Mouse (Mus musculus) forebrain, embryonic 16.5 days (tissue): ENCODE measurements at regions not wholly inside any gene's neighbourhood (a gene's known extent, or its start where the extent isn't known, plus 50 kb on each side); places are given as distances from the start of the nearest gene placed in this dataset.

Experiments
- ATAC-seq: fragments of 200-750 bp; cut with Nextera tagmentation; 2 replicates; pipeline ENCODE4 v1.8.0; 2017; ENCODE audit warnings: mild to moderate bottlenecking, moderate library complexity
- H3K27ac ChIP-seq: fragments of 300-500 bp; sonication (generic); 2 replicates; pipeline ENCODE4 v1.5.1; 2014; ENCODE audit warnings: low read length, control low read depth
- H3K27me3 ChIP-seq: fragments of 300-500 bp; sonication (generic); replicated peaks from 2 replicates; pipeline ENCODE4 v1.6.1; 2014; ENCODE audit warnings: low read length; ENCODE audit not compliant: control insufficient read depth, insufficient read depth
- H3K36me3 ChIP-seq: fragments of 300-500 bp; sonication (generic); 2 replicates; pipeline ENCODE4 v1.6.1; 2014; ENCODE audit not compliant: control insufficient read depth, insufficient read depth
- H3K4me1 ChIP-seq: fragments of 300-500 bp; sonication (generic); replicated peaks from 2 replicates; pipeline ENCODE4 v1.6.1; 2014; ENCODE audit warnings: low read length; ENCODE audit not compliant: control insufficient read depth, insufficient read depth
- H3K4me2 ChIP-seq: fragments of 300-500 bp; sonication (generic); 2 replicates; pipeline ENCODE4 v1.6.1; 2014; ENCODE audit warnings: mild to moderate bottlenecking, low read length, control low read depth
- H3K4me3 ChIP-seq: fragments of 300-500 bp; sonication (generic); replicated peaks from 2 replicates; pipeline ENCODE4 v1.5.1; 2014; ENCODE audit warnings: mild to moderate bottlenecking, low read length, control low read depth
- H3K9ac ChIP-seq: fragments of 300-500 bp; sonication (generic); replicated peaks from 2 replicates; pipeline ENCODE4 v1.6.1; 2014; ENCODE audit warnings: low read depth, low read length, control low read depth
- H3K9me3 ChIP-seq: fragments of 300-500 bp; sonication (generic); 2 replicates; pipeline ENCODE4 v1.6.1; 2016; ENCODE audit warnings: low read length; ENCODE audit not compliant: control insufficient read depth
- WGBS: fragments of 180-500 bp; shearing (Covaris S2); extraction: QIAGEN DNeasy Blood & Tissue Kit; methylation state at CpG from one replicate; pipeline ENCODE4 v1.1.7; 2014; 5-methylcytosine and 5-hydroxymethylcytosine counted together

DNA sequence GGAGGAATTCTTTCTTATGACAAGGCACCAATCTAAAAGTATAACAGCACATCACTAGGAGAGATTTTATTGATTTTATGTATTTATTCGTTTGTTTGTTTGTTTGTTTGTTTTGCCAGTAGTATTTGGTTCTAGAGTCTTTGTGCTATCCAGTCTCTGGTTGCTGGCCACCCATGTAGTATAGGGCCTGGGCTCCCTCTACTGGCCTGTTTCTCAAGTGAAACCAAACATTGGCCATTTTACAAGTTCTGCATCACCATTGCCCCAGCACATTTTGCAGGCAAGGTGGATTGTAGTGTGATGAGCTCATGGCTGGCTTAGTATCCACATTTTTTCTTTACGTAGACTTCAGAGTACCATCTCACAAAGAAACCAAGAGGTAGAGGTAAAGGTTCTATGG is 376.9 kb upstream of the Luzp2 start:
- H3K27me3 ChIP-seq: no peaks in the 10 kb centered on the region
- no peak for ATAC-seq
- no peaks in the 10 kb centered on the region for H3K9me3 ChIP-seq
- no peak overlapping the region for H3K4me2 ChIP-seq
- no peak overlapping the region for H3K9ac ChIP-seq
- H3K27ac ChIP-seq: no peak overlapping the region
- no peaks in the 10 kb centered on the region for H3K4me1 ChIP-seq
- H3K36me3 ChIP-seq: no peaks in the 10 kb centered on the region
- WGBS: 53% methylated on average over 2 of the region's 2 CpGs
- H3K4me3 ChIP-seq: no peak overlapping the region

DNA sequence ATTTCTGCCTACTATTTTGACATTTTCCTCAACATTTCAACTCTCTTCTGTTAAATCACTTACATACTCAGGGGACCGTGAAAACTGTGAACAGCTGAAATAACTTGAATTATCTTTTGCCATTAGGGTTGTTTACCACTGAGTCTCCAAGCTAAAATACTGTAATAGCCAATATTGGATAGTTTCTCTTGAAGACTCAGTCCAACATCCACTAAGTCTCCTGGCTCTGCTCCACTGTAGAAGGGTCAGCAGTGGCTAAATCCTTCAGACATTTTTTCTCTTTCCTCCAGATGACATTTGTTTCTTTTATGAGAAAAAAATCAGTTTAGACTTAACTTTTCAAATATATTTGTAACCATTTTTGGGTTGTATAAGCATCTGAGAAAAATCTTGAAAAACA is 344.0 kb upstream of the Luzp2 start:
- WGBS: 94% methylated on average over 1 of the region's 1 CpGs
- no peak for ATAC-seq
- no peaks in the 10 kb centered on the region for H3K9me3 ChIP-seq
- H3K4me3 ChIP-seq: no peak overlapping the region
- no peak overlapping the region for H3K27ac ChIP-seq
- no peaks in the 10 kb centered on the region for H3K36me3 ChIP-seq
- H3K4me1 ChIP-seq: no peaks in the 10 kb centered on the region
- no peak overlapping the region for H3K9ac ChIP-seq
- no peak overlapping the region for H3K4me2 ChIP-seq
- H3K27me3 ChIP-seq: no peaks in the 10 kb centered on the region

- Histone ChIP-seq H3K4me2 (no peak overlapping the region), H3K9ac (no peak overlapping the region), H3K27ac (no peak overlapping the region), H3K4me1 (no peaks in the 10 kb centered on the region), H3K27me3 (no peaks in the 10 kb centered on the region), H3K36me3 (no peaks in the 10 kb centered on the region), H3K9me3 (no peaks in the 10 kb centered on the region), H3K4me3 (no peak overlapping the region)
- ATAC-seq: no peak
Observed at GRCm38 (mm10) chr7:54505235-54505634, 330.1 kb upstream of the Luzp2 start.

GRCm38 (mm10) chr7:54507006-54507405 is 328.3 kb upstream of the Luzp2 start:
- Histone ChIP-seq H3K27me3 (no peaks in the 10 kb centered on the region), H3K4me2 (no peak overlapping the region), H3K9me3 (no peaks in the 10 kb centered on the region), H3K27ac (no peak overlapping the region), H3K4me1 (no peaks in the 10 kb centered on the region), H3K4me3 (no peak overlapping the region), H3K36me3 (no peaks in the 10 kb centered on the region), H3K9ac (no peak overlapping the region)
- ATAC-seq: no peak
- WGBS: 44% methylated on average over 2 of the region's 2 CpGs

DNA sequence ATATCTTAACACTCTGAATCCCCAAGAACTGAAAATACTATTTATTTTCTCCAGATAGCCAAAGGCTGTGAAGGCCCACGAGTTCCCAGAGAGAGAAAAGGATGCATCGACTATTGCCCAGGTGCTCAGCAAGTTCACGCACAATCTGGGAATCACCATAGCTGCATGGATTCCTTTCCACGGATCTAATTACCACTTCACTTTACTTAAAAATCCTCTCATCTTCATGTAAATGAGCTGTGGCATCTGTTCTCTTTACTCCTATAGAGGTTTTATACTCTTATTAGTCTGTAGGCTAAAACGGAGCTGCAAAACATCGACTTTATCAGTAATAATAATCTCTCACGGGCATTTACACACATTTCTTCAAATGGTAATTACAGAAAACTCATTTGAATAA is 299.6 kb upstream of the Luzp2 start:
- no peaks in the 10 kb centered on the region; the same call in 1 of the 2 replicates for H3K4me1 ChIP-seq
- no peak for ATAC-seq
- H3K27me3 ChIP-seq: no peaks in the 10 kb centered on the region
- 33% methylated on average over 7 of the region's 7 CpGs for whole genome bisulfite sequencing
- no peaks in the 10 kb centered on the region for H3K9me3 ChIP-seq
- no peak overlapping the region for H3K4me2 ChIP-seq
- no peak overlapping the region for H3K4me3 ChIP-seq
- no peak overlapping the region for H3K27ac ChIP-seq
- H3K9ac ChIP-seq: no peak overlapping the region
- H3K36me3 ChIP-seq: no peaks in the 10 kb centered on the region

DNA sequence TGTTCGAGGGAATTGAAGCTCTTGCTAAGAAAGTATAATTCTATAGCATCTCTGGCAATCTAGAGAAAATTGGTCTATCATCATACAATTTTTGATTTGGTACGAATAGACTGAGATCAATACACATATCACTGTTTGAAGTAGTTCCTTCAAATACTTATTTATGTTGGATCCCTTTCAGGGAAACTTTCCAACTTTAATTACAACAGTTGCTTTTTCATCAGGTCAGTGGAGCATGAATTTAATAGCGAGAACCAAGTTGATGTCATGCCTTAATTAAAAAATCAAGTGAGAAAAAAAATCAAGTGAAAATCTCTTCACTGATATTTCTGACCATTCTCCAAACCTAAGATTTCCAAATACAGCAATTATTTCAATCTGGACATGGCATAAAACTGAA is 277.9 kb upstream of the Luzp2 start:
- Histone ChIP-seq H3K4me2 (no peak overlapping the region), H3K4me1 (no peaks in the 10 kb centered on the region), H3K27ac (no peak overlapping the region), H3K4me3 (no peak overlapping the region), H3K27me3 (no peaks in the 10 kb centered on the region), H3K36me3 (no peaks in the 10 kb centered on the region), H3K9ac (no peak overlapping the region), H3K9me3 (no peaks in the 10 kb centered on the region)
- 43% methylated on average over 3 of the region's 3 CpGs for WGBS
- no peak for ATAC-seq

GRCm38 (mm10) chr7:54565569-54566179 is 269.6 kb upstream of the Luzp2 start:
- no peak overlapping the region for H3K4me3 ChIP-seq
- H3K27me3 ChIP-seq: no peaks in the 10 kb centered on the region
- H3K9ac ChIP-seq: no peak overlapping the region
- H3K36me3 ChIP-seq: no peaks in the 10 kb centered on the region
- WGBS: 23% methylated on average over 3 of the region's 3 CpGs
- peak; percentile 81 for ATAC-seq
- no peaks in the 10 kb centered on the region for H3K4me1 ChIP-seq
- H3K27ac ChIP-seq: no peak overlapping the region
- H3K9me3 ChIP-seq: no peaks in the 10 kb centered on the region
- no peak overlapping the region for H3K4me2 ChIP-seq

DNA sequence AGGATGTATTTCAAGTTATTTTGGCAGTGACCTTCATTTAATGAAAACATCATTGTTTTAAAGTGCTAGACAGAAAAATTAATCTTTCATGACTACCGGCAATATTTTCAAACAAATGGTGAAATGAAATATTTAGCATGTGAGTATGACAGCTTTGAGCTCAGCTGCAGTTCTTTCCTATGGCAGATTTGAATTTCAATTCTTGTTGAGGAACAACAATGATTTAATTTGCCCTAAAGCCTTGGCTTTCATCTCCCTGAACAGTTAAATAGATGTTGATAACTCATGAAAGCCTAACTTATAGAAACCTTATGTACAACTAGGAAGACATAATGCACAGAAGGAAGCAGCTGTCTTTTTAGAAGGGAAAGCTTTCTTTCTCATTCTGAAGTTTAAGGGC is 235.5 kb upstream of the Luzp2 start:
- no peak for ATAC-seq
- Histone ChIP-seq H3K9ac (no peak overlapping the region), H3K4me2 (no peak overlapping the region), H3K27me3 (no peaks in the 10 kb centered on the region), H3K4me3 (no peak overlapping the region), H3K4me1 (no peaks in the 10 kb centered on the region), H3K27ac (no peak overlapping the region), H3K9me3 (no peaks in the 10 kb centered on the region), H3K36me3 (no peaks in the 10 kb centered on the region)
- 65% methylated on average over 1 of the region's 1 CpGs for whole genome bisulfite sequencing

DNA sequence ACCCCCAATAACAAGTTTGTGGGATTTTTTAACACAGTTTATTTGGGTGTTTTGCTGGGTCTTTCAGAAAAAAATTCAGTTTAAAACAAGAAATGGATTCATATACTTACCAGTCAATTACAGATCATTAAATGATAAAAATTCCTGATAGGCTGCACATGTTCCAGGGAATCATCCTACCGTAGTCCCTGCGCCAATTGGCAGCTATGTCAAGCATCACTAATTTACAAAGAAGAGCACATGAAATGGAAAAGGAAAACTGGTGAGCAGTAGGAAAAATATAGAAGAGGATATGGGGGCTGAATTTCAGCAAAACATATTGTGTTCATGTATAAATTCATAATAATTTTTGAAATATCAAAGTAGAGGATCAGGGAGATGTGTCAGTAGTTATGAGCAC is 212.9 kb upstream of the Luzp2 start:
- no peak overlapping the region for H3K9ac ChIP-seq
- H3K27ac ChIP-seq: no peak overlapping the region
- no peaks in the 10 kb centered on the region for H3K27me3 ChIP-seq
- no peak overlapping the region for H3K4me2 ChIP-seq
- H3K9me3 ChIP-seq: no peaks in the 10 kb centered on the region
- H3K4me3 ChIP-seq: no peak overlapping the region
- H3K4me1 ChIP-seq: no peaks in the 10 kb centered on the region
- 65% methylated on average over 2 of the region's 2 CpGs for WGBS
- no peaks in the 10 kb centered on the region for H3K36me3 ChIP-seq
- ATAC-seq: no peak

DNA sequence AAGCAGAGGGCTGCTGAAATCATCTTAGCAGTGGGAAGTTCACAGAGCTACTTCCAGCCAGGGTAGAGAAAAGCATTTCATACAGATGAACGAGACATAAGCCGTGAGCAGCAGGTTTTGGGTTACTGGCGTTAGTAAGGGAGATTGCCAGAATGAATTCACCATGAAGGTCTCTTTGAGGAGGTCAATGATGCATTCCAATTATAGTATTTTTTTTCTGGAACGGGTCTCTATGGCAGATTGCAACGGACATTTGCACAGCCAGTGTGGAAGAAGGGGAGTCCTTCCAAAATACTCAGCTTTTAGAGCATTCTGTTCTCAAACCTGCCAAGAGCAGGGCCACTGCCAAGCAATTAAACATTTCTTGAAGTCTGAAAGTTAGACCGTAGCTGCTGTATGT is 201.4 kb upstream of the Luzp2 start:
- no peak overlapping the region for H3K9ac ChIP-seq
- peaks cover 4% of the 10 kb centered on the region for H3K4me1 ChIP-seq
- H3K27ac ChIP-seq: peak overlapping the region; percentile 39
- no peaks in the 10 kb centered on the region for H3K36me3 ChIP-seq
- peak; percentile 92 for ATAC-seq
- H3K4me2 ChIP-seq: no peak overlapping the region; the same call in 1 of the 2 replicates
- WGBS: 37% methylated on average over 6 of the region's 6 CpGs
- H3K27me3 ChIP-seq: no peaks in the 10 kb centered on the region
- no peak overlapping the region for H3K4me3 ChIP-seq
- H3K9me3 ChIP-seq: no peaks in the 10 kb centered on the region
